Mouse (Mus musculus) midbrain, postnatal 0 days (tissue): ENCODE measurements at regions not wholly inside any gene's neighbourhood (a gene's known extent, or its start where the extent isn't known, plus 50 kb on each side); places are given as distances from the start of the nearest gene placed in this dataset. TPM values are rescaled to one million over a fixed set of nuclear protein-coding genes. Genes with fewer than 3 reads are reported as not detected.

Source experiments
- ATAC-seq: fragments of 200-750 bp; cut with Nextera tagmentation; 2 replicates; pipeline ENCODE4 v1.8.0; 2017; ENCODE audit warnings: moderate number of reproducible peaks, mild to moderate bottlenecking, moderate TSS enrichment, moderate library complexity; ENCODE audit not compliant: low FRiP score
- DNase-seq: peaks from one replicate; pipeline ENCODE4 v3.0.0-alpha.2; 2015; ENCODE audit warnings: low spot score
- H3K27ac ChIP-seq: fragments of 300-500 bp; sonication (generic); 2 replicates; pipeline ENCODE4 v1.5.1; 2014; ENCODE audit warnings: low read depth, mild to moderate bottlenecking, low read length, mixed read lengths
- H3K27me3 ChIP-seq: fragments of 300-500 bp; sonication (generic); 2 replicates; pipeline ENCODE4 v1.6.1; 2014; ENCODE audit warnings: low read length, control low read depth, mixed read lengths; ENCODE audit not compliant: insufficient read depth
- H3K36me3 ChIP-seq: fragments of 300-500 bp; sonication (generic); 2 replicates; pipeline ENCODE4 v1.6.1; 2014; ENCODE audit warnings: low read length, control low read depth, mixed read lengths; ENCODE audit not compliant: insufficient read depth
- H3K4me1 ChIP-seq: fragments of 300-500 bp; sonication (generic); 2 replicates; pipeline ENCODE4 v1.6.1; 2014; ENCODE audit warnings: mild to moderate bottlenecking, control low read depth, antibody characterized with exemption, low read length, mixed read lengths; ENCODE audit not compliant: insufficient read depth
- H3K4me2 ChIP-seq: fragments of 300-500 bp; sonication (generic); 2 replicates; pipeline ENCODE4 v1.6.1; 2014; ENCODE audit warnings: low read depth, mild to moderate bottlenecking, low read length, mixed read lengths; ENCODE audit not compliant: poor library complexity, severe bottlenecking
- H3K4me3 ChIP-seq: fragments of 300-500 bp; sonication (generic); 2 replicates; pipeline ENCODE4 v1.5.1; 2014; ENCODE audit warnings: low read depth, mild to moderate bottlenecking, low read length, moderate library complexity
- H3K9ac ChIP-seq: fragments of 300-500 bp; sonication (generic); replicated peaks from 2 replicates; pipeline ENCODE4 v1.6.1; 2014; ENCODE audit warnings: mild to moderate bottlenecking, low read length, moderate library complexity, mixed read lengths; ENCODE audit not compliant: poor library complexity, severe bottlenecking
- H3K9me3 ChIP-seq: fragments of 300-500 bp; sonication (generic); 2 replicates; pipeline ENCODE4 v1.6.1; 2016; ENCODE audit warnings: low read length, control low read depth
- CTCF ChIP-seq: IDR thresholded peaks from 2 replicates; pipeline ENCODE4 v1.5.1; 2016; ENCODE audit warnings: antibody characterized with exemption, mild to moderate bottlenecking
- WGBS: fragments of 180-500 bp; shearing (Covaris S2); extraction: QIAGEN DNeasy Blood & Tissue Kit; methylation state at CpG from one replicate; pipeline ENCODE4 v1.1.7; 2014; 5-methylcytosine and 5-hydroxymethylcytosine counted together
- microRNA-seq: library from miRNA; unstranded; fragments of <30 nt; microRNA quantifications from one replicate; pipeline ENCODE4, GENCODE M21; 2016; ENCODE audit warnings: borderline number of aligned reads

GRCm38 (mm10) chr4:30675911-30676310, 1288.0 kb upstream of the Map3k7 start:
- TF ChIP-seq CTCF = no peak
- Histone ChIP-seq H3K4me1 (no peaks in the 10 kb centered on the region), H3K36me3 (no peaks in the 10 kb centered on the region), H3K9me3 (no peaks in the 10 kb centered on the region), H3K9ac (no peak overlapping the region), H3K27ac (no peak overlapping the region), H3K4me3 (no peak overlapping the region), H3K27me3 (no peaks in the 10 kb centered on the region), H3K4me2 (no peak overlapping the region)
- WGBS = 46% methylated on average over 3 of the region's 3 CpGs
- ATAC-seq (no peak), DNase-seq (peak; percentile 2)

DNA sequence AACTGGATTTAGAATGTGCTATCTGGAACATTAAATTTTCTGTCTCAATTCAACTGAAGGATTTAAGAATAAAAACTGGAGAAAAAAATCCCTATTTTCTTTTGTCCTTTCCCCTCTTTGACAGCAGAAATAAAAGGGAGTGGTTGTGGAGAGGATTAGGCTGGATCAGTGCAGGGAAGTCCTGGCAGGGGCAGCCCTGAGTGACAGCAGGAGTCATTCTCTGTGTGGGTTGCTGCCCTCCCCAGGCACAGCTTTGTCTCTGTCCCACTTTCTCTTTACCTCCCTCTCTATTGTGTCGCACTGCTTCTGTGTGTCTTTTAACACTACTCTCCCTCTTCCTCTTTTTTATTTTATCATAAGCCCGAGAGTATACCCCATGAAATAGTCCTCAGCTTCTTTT, 1286.8 kb upstream of the Map3k7 start:
- Histone ChIP-seq H3K4me3 (no peak overlapping the region), H3K27ac (no peak overlapping the region), H3K4me1 (no peaks in the 10 kb centered on the region), H3K9ac (no peak overlapping the region), H3K36me3 (no peaks in the 10 kb centered on the region), H3K4me2 (no peak overlapping the region), H3K9me3 (no peaks in the 10 kb centered on the region), H3K27me3 (no peaks in the 10 kb centered on the region)
- no peak for TF ChIP-seq CTCF
- WGBS = 25% methylated on average over 2 of the region's 2 CpGs
- ATAC-seq = no peak
- DNase-seq = no peak

- WGBS = 87% methylated on average over 6 of the region's 6 CpGs
- Histone ChIP-seq H3K36me3 (no peaks in the 10 kb centered on the region), H3K27me3 (no peaks in the 10 kb centered on the region), H3K9me3 (no peaks in the 10 kb centered on the region), H3K9ac (no peak overlapping the region), H3K4me3 (no peak overlapping the region), H3K27ac (no peak overlapping the region), H3K4me2 (no peak overlapping the region), H3K4me1 (no peaks in the 10 kb centered on the region)
- TF ChIP-seq CTCF = no peak
- no peak for DNase-seq
- no peak for ATAC-seq
Observed at GRCm38 (mm10) chr4:30682394-30682793, 1281.5 kb upstream of the Map3k7 start.

DNA sequence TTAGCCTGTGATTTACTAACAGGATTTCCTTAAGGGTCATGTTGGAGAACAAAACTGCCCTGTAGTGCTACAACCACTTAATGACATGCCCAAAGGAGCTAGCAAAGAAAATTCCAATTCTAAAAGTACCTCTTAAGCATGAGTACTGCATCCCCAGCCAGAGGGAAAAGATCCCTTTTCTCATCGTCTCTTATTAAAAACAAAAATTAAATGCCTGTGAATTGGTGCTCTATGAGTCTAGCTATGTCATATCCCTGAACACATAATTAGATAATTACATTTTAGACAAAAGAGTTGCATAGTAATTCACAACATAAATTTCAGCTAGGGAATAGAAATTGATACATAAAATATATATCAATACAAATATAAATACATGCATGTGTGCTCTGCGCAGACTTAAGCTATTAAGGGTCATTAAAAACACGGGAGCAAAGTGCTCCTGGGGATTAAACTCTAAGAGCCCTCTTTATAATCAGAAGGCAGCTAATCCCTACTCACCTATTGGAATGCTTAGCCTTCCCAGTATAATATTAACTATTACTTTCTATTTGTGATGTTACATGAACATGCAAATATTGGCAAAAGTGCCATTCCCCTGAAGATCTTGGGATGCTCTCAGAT, 1250.4 kb upstream of the Map3k7 start:
- DNase-seq (peak; percentile 1), ATAC-seq (no peak)
- H3K9ac ChIP-seq = no peak overlapping the region
- no peaks in the 10 kb centered on the region for H3K36me3 ChIP-seq
- WGBS = 57% methylated on average over 3 of the region's 3 CpGs
- H3K27ac ChIP-seq = no peak overlapping the region
- no peak overlapping the region for H3K4me2 ChIP-seq
- TF ChIP-seq CTCF = no peak
- no peaks in the 10 kb centered on the region for H3K27me3 ChIP-seq
- no peaks in the 10 kb centered on the region for H3K4me1 ChIP-seq
- H3K9me3 ChIP-seq = no peaks in the 10 kb centered on the region
- no peak overlapping the region for H3K4me3 ChIP-seq

Small RNA genes lying in the stretch of these regions (microRNA-seq; reads per million reads assigned to microRNA genes)
- not detected for gene Gm22831
